21 mouse cellular contexts compared by ENCODE assay signal in the genomic region with DNA sequence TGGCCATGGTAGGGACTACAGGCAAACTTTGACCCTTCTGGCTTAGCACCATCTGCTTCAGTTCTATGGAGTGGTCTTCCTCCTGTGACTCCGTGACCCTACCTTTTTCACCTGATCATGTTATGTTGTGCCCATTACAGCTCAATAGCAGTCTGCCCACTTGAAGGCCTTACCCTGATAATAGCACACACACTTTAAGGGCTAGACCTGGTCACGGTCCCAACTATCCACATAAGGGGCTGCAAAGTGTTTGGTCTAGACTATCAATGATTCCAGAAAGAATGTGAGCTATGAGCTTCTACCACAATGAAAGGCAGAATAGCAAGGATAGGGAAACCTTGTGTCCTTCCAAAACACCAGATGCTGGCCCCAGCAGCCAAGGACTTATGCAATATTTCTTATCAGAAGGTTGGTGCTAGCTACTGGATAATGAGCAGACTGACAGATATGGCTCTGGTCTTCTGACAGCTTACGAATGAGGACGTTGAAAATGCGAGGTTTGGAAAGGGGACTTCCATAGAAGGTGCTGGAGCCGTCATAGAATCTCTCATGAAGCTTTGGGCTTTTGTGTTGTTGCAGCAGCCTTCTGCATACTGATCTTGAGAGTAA.
A peak's percentile ranks its signal among the peaks of the same experiment; 100 is the strongest.
DNase-seq lines count a peak whose midpoint lies in the region; ATAC-seq and TF ChIP-seq lines count a peak whose summit lies in the region.
"Had no signal": no experiment of that assay in that cellular context is flagged by ENCODE, and none has a peak within 500 bp of the region (broad histone marks: within the 10 kb centered on the region; RNA-seq: fewer than 3 reads in every experiment).

No protein-coding gene starts in this region.

- peak; percentile 21; the same call in 1 of the 2 replicates for ATAC-seq in midbrain, embryonic 13.5 days
- no peak for ATAC-seq in midbrain, embryonic 16.5 days
- peak; percentile 69 for ATAC-seq in lung, postnatal 0 days
- ATAC-seq: hindbrain, postnatal 0 days; intestine, embryonic 16.5 days had no signal

- WGBS in midbrain, embryonic 13.5 days, result 89% methylated on average over 6 of the region's 6 CpGs
- WGBS in midbrain, embryonic 16.5 days, result 90% methylated on average over 6 of the region's 6 CpGs
- 40% methylated on average over 6 of the region's 6 CpGs for WGBS in lung, postnatal 0 days

- peaks cover 11% of the 10 kb centered on the region for H3K4me1 ChIP-seq in midbrain, embryonic 13.5 days (replicated peaks)
- H3K4me1 ChIP-seq in midbrain, embryonic 16.5 days (ENCODE audit: control insufficient read depth, insufficient read depth, low read length), result peaks cover 2% of the 10 kb centered on the region; the same call in 1 of the 2 replicates
- H3K4me1 ChIP-seq in lung, postnatal 0 days (ENCODE audit: insufficient read depth, low read depth, low read length), result 0 out of 2 replicates have a peak, but pooled peaks cover 3% of the 10 kb centered on the region
- H3K4me1 ChIP-seq: liver, embryonic 13.5 days had no signal

- DNase-seq in heart, postnatal 10 days, result peak; percentile 14 to 17
- no peak for DNase-seq in heart, postnatal 36 days
- peak; percentile 62 for DNase-seq in lung, postnatal 0 days (ENCODE audit: low spot score)
- DNase-seq in lung, postnatal 25 days (ENCODE audit: low spot score), result peak; percentile 17
- no peak for DNase-seq in frontal cortex, adult 2 months (ENCODE audit: extremely low spot score in 1 of 2, low spot score in 1 of 2)
- DNase-seq: adrenal gland, adult 2 months; cerebellum, adult 11 months; cerebellum, adult 9-11 months; gastrocnemius, postnatal 36 days; kidney, adult 9 months; kidney, postnatal 25 days; liver, embryonic 13.5 days; thymus, adult 18-20 months; thymus, postnatal 4 days had no signal

- peaks cover 39% of the 10 kb centered on the region for H3K36me3 ChIP-seq in midbrain, embryonic 13.5 days
- H3K36me3 ChIP-seq in midbrain, embryonic 16.5 days (ENCODE audit: control insufficient read depth, insufficient read depth, low read length), result peaks cover 8% of the 10 kb centered on the region; the same call in 1 of the 2 replicates
- no peaks in the 10 kb centered on the region for H3K36me3 ChIP-seq in lung, postnatal 0 days (ENCODE audit: insufficient read depth, low read length)
- H3K36me3 ChIP-seq: liver, embryonic 13.5 days had no signal

- no peak overlapping the region for H3K9ac ChIP-seq in midbrain, embryonic 13.5 days (replicated peaks)
- no peak overlapping the region for H3K9ac ChIP-seq in midbrain, embryonic 16.5 days (ENCODE audit: low read depth, low read length)
- no peak overlapping the region for H3K9ac ChIP-seq in lung, postnatal 0 days (replicated peaks; ENCODE audit: low read depth)
- H3K9ac ChIP-seq: embryonic facial prominence, embryonic 15.5 days; heart, embryonic 12.5 days; liver, embryonic 13.5 days had no signal

- H3K9me3 ChIP-seq in midbrain, embryonic 13.5 days, result no peaks in the 10 kb centered on the region
- no peaks in the 10 kb centered on the region for H3K9me3 ChIP-seq in midbrain, embryonic 16.5 days (replicated peaks; ENCODE audit: control insufficient read depth, low read length, poor library complexity, severe bottlenecking)
- no peaks in the 10 kb centered on the region for H3K9me3 ChIP-seq in lung, postnatal 0 days (ENCODE audit: low read length)
- H3K9me3 ChIP-seq: embryonic facial prominence, embryonic 15.5 days; heart, embryonic 12.5 days; liver, embryonic 13.5 days had no signal

- H3K4me3 ChIP-seq in midbrain, embryonic 13.5 days (replicated peaks), result no peak overlapping the region
- H3K4me3 ChIP-seq in midbrain, embryonic 16.5 days (ENCODE audit: low read depth, low read length), result no peak overlapping the region
- no peak overlapping the region for H3K4me3 ChIP-seq in lung, postnatal 0 days (ENCODE audit: low read depth, low read length)
- H3K4me3 ChIP-seq: embryonic facial prominence, embryonic 15.5 days; heart, embryonic 12.5 days; liver, embryonic 13.5 days had no signal

- intact Hi-C loops in heart, postnatal 10 days (cut with DNase I), result no loop called here
- intact Hi-C loops in heart, postnatal 36 days (cut with DNase I), result no loop called here

- no peaks in the 10 kb centered on the region for H3K27me3 ChIP-seq in midbrain, embryonic 13.5 days
- H3K27me3 ChIP-seq in midbrain, embryonic 16.5 days (ENCODE audit: control insufficient read depth, insufficient read depth, low read depth, low read length), result no peaks in the 10 kb centered on the region
- H3K27me3 ChIP-seq in lung, postnatal 0 days (replicated peaks; ENCODE audit: insufficient read depth, low read length), result no peaks in the 10 kb centered on the region
- H3K27me3 ChIP-seq: embryonic facial prominence, embryonic 15.5 days; heart, embryonic 12.5 days; liver, embryonic 13.5 days had no signal

- no peak overlapping the region for H3K4me2 ChIP-seq in midbrain, embryonic 13.5 days (replicated peaks)
- no peak overlapping the region for H3K4me2 ChIP-seq in midbrain, embryonic 16.5 days (ENCODE audit: low read length)
- H3K4me2 ChIP-seq in lung, postnatal 0 days (replicated peaks; ENCODE audit: low read depth, low read length), result no peak overlapping the region
- H3K4me2 ChIP-seq: embryonic facial prominence, embryonic 15.5 days; heart, embryonic 12.5 days; liver, embryonic 13.5 days had no signal

- TF ChIP-seq CTCF in lung, postnatal 0 days (IDR thresholded peaks at IDR 0.05), result no peak

- no peak overlapping the region for H3K27ac ChIP-seq in midbrain, embryonic 13.5 days
- H3K27ac ChIP-seq in midbrain, embryonic 16.5 days (ENCODE audit: low read length), result no peak overlapping the region
- no peak overlapping the region for H3K27ac ChIP-seq in lung, postnatal 0 days (ENCODE audit: low read length)
- H3K27ac ChIP-seq: embryonic facial prominence, embryonic 15.5 days; hindbrain, postnatal 0 days; liver, embryonic 13.5 days; macrophage had no signal

- no peak; the same call in 1 of the 2 replicates for TF ChIP-seq EP300 in lung, postnatal 0 days (IDR thresholded peaks at IDR 0.05)

Comparison
In these comparisons a context has a peak if more than half of its experiments do, and no peak if none do; other contexts are left out.
1. DNase-seq: peak in heart, postnatal 10 days (2 of 2), lung, postnatal 0 days (single experiment) and lung, postnatal 25 days (single experiment); none in heart, postnatal 36 days (0 of 2) and frontal cortex, adult 2 months (0 of 2).